Mouse (Mus musculus) right cerebral cortex, postnatal 36 days (tissue): Measurements from ENCODE around the gene Vil1.
"Not testable (repeated sequence)": the region's sequence is repeated elsewhere in the genome, so short reads cannot be mapped to it uniquely, and the experiment has no call there.

Experiments
- DNase-seq, 2 experiments: peaks; one replicate each; pipeline ENCODE4 v3.0.0; 2022; ENCODE audit warnings: low spot score in 2 of 2, mixed read lengths in 1 of 2

Gene Vil1

DNA sequence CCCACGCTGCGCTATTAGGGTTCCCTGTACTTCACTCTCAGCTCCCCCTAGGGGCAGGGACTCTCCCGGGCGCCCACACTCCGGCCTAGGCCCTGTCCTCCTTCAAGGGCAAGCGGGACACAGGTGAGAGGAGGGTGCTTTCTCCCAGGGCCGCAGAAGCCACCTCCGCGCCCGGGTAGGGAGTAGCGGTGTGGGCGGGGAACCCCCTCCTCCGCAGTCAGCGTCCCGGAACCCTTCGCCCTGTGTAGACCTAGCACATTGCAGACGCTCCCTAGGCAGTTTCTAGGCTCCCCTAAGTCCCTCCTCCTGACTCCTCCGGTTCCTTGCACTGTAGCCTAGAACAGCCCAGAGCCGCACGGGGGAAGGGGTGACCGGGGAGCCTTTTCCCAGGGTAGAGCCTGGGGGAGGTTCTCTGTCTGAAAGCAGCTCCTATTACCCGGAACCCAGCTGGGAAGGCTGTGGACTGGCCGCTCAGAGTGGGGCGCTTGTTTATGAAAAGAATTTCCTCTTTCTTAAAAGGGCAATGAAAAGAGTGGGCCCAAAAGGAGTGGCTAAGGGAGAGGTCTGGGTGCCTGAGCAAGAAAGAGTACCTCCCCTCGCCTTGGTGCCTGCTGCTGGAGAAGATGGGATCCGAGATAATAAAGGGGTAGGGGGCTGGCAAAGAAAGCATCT lies 22.3 kb upstream of the Vil1 start:
- peak; percentile 87 to 90 for DNase-seq

DNA sequence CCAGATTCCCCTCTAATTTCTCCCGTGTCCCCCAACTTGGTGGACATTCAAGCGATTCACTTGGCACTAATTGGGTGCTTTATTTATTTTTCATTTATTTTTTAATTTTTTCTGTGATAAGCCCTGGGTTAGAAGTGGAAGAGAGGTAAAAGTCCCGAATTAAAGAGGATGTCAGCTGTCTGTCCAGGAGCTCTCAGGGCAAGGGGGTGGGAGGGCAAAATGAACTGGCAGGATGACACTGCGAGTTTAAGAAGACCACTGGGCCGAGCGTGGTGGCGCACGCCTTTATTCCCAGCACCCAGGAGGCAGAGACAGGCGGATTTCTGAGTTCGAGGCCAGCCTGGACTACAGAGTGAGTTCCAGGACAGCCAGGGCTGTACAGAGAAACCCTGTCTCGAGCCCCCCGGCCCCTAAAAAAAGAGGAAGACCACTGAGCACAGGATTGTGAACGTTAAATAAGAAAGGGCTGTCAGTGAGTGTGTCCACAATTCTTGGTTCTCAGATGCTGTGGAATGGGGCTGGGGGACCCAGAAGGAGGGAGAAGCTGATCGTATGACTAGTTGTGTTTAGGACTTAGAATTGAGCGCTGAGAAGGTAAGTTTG lies 21.7 kb upstream of the Vil1 start:
- no peak for DNase-seq

DNA sequence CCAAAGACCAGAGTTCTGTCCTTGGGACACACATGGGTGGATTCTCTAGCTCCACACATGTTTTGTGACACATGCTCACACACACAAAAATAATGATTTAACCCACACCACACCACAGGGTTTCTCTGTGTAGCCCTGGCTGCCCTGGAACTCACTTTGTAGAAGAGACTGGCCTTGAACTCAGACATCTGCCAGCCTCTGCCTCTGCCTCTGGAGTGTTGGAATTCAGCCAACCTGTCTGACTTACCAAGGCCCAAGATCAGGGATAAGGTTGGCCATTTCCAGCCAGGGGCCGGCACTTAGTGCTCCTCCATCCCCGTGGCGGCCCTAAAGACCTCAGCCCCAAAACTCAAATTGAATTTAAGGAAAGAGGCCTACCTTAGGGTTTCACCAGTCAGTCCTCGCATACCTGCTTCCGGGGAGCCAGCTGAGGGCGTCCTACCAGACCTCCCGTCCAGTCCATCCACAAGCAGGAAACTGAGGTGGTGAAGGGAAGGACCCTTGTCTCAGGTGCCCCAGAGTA lies 20.7 kb upstream of the Vil1 start:
- DNase-seq, result no peak

DNA sequence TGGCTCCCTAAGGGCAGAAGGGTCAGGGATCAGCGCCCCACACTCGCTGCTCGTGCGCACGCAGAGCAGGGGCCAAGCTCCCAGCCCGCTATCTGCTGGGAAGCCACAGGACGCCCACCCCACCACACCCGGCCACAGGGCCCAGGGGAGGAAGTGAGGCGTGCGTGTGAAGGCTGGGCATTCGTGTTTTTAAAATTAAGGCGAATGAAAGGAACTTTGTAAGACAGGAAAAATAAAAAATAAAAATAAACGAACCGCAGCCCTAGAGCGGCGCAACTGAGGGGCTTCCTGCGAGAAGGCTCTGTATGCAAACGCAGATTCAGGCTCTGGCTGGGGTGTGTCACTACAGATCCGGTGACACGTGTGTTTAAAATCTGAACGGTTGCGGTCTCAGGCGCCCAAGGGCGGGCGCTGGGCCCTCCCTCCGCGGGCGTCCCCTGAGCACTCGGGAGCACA lies 19.3 kb upstream of the Vil1 start:
- DNase-seq, result no peak

DNA sequence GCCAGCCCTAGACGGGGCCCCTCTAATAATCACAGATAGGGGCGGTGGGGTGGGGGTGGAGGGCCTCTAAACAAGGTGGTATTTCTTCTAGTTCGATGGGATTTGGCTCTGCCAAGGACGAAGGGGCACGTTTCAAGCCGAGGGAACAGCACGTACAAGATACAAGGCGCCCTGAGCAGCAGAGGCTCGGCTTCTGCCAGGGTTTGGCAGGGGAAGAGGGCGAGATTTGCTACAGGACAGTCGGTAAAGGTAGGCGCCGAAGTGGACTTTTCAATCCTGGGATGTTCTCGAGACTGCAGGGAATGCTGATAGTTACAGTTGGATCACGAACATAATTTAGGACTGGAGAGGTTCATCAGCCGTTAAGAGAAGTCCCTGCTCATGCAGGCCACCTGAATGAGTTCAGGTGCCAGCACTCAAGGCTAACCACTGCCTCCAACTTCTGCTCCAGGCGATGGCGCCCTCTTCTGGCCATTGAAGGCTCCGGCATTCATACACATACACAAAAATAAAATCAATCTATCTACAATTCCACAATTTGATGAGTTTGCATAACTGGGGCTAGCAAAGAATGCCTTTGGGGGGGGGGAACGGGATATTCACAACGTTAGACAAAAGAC lies 18.8 kb upstream of the Vil1 start:
- no peak for DNase-seq

DNA sequence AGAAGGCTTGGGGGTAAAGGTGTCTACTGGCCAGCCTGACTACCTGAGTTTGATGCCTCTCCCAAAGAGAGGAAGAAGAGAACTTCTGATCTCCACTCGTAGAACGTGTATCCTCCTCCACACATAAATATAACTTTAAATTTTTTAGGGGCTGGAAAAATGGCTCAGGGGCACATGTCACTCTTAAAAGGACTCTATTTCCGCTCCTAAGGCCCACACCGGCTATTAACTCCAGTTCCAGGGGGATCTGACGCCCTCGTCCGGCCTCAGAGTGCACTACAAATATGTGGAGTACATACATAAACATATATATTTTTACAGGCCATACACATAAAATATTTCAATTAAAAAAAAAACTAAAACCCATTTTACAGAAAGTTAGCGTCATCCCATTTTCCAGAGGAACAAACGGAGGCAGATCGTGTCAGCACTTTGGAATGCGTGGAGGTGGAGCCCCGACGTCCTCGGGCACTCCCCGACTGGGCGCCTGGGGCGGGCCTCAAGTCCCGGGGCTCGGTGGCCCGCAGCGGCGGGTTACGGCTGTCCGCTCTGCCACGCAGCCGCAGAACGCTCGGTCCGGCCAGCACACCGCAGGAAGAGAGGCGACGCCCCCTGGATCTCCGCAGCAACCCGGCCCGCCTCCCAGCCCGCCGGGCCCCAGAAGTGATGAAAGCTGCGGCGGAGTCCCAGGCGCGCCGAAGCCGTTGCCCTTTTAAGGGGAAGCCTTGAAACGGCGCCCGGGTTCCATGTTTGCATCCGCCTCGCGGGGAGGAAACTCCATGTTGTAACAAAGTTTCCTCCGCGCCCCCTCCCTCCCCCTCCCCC lies 18.0 kb upstream of the Vil1 start, which contains the start of gene Ctdsp1:
Gene Ctdsp1 (plus strand): TSS at position 586 of the 825 bp plus-strand sequence.
- peak; percentile 91 to 93 for DNase-seq

DNA sequence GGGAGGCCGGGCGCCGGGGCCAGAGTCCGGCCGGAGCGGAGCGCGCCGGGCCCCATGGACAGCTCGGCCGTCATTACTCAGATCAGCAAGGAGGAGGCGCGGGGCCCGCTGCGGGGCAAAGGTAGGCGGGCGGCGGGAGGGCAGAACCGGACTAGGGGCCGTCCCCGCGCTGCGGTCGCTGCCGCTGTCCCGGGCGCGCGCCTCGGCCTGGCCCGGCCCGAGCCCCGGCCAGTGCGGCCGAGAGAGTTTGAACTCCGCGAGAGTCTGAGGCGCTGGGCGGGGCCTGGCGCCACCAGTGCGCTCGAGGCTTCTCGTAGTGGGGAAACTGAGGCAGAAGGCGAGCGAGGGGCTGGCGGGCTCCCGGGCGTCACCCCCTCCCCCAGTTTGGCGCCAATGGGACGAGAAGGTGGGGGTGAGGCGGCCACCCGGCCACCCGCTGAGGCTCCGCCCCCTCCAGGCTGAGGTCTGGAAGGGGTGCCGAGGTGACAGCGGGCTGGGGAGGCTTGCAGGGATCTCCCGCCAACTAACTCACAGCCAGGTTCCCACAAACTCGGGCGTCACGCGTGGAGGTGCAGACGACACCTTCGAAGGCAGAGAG lies 17.2 kb upstream of the Vil1 start:
- DNase-seq, result peak in 1 of 2 experiments; percentile 32

DNA sequence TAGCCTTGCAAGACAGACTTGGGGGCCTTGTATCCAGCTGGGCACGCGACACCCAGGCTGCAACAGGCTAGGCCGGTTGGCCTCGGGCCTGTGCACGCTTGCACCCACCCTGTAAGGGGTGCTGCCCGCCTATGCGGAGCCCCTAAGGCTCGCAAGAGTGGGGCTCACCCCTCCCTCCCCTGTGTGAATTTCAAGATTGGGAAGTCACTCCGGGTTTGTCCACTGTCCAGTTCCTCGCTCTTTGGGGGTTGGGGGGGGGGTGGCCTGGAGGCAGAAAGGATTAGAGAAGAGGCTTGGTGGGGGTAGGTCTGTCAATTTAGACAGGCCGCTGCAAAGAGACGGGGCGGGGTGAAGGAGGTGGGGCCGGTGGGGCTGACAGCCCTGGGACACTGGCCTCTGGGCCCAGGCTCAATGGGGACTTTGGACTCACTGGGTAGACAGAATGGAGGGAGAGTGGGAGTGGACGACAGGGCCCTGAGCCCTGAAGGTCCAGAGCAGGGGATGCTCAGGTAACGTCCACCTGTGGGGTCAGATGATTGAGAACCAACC lies 16.7 kb upstream of the Vil1 start:
- no peak for DNase-seq

DNA sequence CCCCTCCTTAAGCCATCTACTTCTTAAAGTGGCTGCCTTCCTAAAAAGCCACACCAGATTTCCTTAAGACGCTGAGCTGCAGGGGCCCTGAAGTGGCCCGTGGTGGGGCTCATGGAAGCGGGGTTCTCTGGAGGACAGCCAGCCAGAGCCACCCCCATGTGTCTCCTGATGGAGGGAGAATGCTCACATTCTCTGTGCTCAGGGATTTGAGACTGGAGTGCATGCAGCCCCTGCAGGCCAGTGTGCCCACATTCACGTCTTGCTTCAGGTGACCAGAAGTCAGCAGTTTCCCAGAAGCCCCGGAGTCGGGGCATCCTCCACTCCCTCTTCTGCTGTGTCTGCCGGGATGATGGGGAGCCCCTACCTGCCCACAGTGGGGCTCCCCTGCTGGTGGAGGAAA lies 16.2 kb upstream of the Vil1 start:
- no peak for DNase-seq

DNA sequence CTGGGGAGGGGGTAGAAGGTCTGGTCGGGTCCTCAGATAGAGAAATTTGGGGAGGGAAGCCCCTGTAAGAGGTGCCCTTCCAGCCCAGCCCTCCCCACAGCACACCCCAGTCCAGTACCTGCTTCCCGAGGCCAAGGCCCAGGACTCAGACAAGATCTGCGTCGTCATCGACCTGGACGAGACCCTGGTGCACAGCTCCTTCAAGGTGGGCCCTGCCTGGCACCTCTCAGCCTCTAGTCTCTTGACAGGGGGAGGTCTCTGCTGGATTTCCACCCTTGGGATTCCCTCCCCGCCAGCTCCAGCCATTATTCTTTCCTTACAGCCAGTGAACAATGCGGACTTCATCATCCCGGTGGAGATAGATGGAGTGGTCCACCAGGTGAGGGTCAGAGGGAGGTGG lies 15.5 kb upstream of the Vil1 start:
- DNase-seq, result no peak

DNA sequence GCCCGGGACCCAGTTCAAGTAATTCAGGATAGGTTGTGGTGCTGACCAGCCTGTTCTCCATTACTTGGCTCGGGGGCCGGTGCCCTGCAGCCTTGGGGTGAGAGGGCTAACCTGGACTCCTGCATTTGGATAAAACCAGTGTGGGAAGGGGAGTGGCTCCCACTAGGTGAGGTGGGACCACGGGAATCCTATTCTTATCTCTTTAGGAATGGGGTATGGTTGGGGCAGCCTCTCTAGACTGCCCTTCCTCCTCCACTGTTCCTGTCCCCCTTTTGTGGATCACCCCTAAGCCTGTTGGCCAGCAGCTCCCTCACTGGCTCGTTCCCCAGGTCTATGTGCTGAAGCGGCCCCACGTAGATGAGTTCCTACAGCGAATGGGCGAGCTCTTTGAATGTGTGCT lies 14.9 kb upstream of the Vil1 start:
- DNase-seq, result no peak

DNA sequence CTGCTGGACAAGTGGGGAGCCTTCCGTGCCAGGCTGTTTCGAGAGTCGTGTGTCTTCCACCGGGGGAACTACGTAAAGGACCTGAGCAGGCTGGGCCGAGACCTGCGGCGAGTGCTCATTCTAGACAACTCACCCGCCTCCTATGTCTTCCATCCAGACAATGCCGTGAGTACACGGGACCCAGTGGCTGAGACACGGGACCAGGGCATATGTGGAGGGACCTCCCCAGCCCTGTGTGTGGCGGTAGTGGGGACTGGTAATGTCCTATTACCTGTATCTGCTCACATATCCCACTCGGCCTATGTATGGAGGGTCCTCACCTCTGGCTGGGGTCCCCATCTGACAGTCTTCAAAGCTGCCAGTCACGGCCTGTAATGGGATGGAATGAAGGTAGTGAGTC lies 14.3 kb upstream of the Vil1 start:
- DNase-seq, result no peak

DNA sequence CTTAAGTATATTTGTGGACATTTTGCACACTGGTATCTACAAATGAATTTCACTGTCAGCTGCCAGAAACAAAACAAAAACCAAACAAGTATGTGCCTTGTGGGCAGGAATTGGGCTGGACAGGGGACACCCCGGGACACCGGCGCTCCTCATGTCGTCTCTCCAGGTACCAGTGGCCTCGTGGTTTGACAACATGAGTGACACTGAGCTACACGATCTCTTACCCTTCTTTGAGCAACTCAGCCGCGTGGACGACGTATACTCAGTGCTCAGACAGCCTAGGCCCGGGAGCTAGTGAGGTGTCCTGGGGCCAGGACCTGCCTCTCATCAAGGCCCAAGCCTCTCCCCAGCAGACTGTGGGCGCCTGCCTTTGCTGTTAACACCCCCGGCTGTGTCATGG lies 13.9 kb upstream of the Vil1 start:
- no peak for DNase-seq

DNA sequence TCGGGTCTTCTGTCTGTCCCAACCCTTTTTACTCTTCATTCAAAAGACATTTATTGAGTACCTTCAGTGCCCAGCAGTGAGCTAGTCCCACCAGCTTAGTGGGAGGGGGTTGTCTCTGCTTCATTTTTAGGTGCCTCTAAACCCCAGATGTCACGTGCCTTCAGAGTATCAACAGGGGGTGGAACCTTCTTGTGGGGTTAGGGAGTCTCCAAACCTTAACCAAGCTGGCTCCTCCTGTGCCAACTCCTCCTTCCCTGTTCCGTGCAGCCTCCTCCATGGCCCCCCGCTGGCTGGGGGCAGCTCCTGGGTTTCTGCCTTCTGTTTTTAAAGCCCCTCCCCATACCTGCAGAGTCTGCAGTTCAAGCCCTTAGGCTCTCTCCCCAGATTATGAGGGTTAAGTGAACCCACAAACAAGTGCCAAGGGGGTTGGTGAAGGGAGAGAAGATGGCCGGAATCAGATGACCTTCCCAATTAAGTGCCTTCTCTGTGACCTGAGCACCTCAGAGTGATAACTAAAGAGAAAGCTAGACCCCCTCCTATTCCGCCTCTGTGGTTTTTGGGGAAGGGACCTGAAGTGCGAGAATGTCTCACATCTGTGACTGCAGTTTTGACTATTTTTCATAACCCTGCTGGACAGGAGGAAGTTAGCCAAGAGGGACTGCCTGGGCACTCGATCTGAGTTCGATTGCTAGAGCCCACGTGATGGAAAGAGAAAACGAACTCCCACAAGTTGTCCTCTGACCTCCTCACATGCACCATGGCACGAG lies 12.5 kb upstream of the Vil1 start:
- not testable (repeated sequence) for DNase-seq

DNA sequence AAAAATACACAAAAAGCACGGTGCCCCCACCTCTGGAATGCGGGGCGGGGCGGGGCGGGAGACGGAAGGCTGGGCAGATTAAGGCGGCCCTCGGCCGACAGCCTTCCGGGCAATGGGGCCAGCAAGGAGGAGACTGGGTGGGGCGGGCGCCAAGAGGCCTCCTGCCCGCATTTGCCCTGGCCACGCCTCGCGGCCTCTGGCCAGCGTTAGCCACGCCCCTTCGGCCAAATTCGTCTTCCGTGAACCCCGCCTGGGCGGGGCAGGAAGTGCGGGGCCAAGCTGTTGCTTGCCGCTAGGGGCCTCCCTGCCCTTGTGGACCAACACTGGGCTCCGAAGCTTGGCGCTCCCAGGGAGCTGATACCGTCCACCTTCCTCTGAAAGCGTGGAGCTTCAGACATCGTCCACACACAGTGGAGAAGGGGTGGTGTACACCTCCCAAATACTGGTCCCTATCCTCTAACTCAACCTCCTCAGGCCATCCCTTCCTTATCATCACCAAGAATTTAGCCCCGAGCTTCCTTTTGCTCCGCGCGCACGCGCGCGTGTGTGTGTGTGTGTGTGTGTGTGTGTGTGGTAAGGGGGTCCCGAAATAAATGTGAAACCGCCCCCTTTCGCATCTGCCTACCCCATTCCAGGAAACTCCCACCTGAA lies 11.8 kb upstream of the Vil1 start:
- peak; percentile 84 to 86 for DNase-seq

DNA sequence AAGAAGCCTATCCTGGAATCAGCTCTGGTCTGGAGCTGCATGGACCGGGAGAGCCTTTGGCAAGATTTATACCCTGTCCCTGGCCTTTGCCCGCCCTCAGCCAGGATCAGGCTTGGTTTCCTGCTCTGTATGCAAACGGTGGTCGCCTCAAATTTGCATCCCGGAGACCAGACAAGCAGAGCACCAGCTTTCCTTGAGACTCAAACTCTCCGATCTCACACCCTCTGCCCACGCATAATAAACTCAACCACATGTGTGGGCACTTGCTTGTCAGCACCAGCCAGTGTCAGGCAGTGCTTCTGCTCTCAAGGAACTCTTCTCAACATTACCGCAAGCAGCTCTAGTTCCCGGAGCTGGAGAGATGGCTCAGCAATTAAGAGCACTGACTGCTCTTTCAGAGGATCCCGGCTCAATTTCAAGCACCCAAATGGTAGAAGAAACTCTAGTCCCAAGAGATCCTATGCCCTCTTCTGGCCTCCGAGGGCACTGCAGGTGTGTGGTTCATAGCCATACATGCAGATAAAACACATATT lies 11.2 kb upstream of the Vil1 start:
- DNase-seq, result peak; percentile 36 to 69

DNA sequence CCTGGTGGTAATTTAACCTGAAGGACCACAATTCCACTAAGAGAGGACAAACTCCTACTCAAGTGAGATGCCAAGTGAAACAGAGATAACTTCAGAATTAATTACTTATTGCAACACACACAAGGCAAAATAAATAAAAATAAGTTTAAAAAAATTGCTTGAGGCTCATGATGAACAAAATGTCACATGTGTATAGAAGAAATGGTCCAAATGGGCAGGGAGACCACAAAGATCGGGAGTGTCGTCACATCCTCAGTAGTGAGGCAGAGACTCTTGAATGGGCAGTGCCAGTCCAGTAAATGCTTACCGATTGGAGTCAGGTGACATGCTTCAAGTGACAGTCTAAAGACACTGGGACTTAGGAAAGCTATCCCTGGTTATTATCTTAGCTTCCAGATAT lies 8.6 kb upstream of the Vil1 start:
- no peak for DNase-seq

DNA sequence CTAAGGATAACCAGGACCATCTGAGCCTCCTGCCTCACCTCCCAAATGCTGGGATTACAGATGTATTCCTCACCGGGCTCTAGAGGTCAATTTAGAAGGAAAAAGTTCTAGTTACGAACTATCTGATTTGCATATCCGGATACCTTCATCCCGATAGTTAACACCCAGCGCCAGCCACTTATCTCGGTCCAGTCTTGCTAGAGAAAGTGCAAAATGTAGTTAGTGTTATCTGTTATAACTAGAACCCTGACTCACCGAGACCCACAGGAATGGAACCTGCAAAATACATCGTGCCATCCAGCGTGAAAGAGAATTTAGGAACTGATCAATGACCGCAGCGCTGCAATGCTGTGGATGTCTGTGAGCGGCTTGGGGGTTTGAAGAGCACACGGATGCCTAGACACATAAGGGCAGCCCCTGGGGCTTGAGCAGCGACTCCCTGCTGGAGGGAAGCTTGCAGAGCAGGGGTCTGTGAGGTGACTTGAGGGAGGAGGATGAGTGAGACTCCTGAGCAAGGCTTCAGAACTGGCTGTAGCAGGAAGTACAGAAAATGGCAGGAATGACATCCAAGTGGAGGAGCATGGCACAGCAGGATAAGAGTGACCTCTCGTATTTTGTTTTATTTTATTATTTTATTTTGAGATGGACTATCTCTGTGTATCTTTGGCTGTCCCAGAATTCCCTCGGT lies 8.0 kb upstream of the Vil1 start:
- no peak for DNase-seq

DNA sequence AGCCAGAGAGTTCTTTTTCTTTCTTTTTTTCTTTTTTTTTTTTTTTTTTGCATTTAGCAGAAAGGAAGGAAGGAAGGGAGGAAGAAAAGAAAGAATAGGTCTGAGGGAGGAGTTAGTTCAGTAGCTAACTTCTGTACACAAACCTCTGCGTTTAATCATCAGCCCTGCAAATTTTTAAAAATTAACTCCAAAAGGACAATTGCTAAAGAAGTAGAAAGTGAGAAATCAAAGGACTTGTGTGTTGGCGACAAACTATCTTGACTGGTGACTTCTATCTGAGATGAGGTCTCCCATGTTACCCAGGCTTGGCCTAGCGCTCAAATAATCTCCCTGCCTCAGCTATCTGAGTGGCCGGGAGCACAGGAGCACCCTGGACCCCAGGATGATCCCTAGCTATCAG lies 5.0 kb upstream of the Vil1 start:
- DNase-seq, result no peak
